Mouse (Mus musculus): ENCODE measurements around the gene Msh3. TPM values are rescaled to one million over a fixed set of nuclear protein-coding genes. Genes with fewer than 3 reads are reported as not detected.
"Not testable (repeated sequence)": the region's sequence is repeated elsewhere in the genome, so short reads cannot be mapped to it uniquely, and the experiment has no call there.

Msh3 gene
- polyA plus RNA-seq, 1 experiment from 2014 or later = 19.0 TPM

- DNase-seq (ENCODE audit: low read depth, low spot score) = no peak
Measured at GRCm38 (mm10) chr13:92222763-92223162, 132.0 kb downstream of the Msh3 start.

GRCm38 (mm10) chr13:92219774-92220173 is 135.0 kb downstream of the Msh3 start:
- in situ Hi-C loops (cut with MboI; ENCODE audit: low pct_unique_long_range_greater_than_20kb) = no loop called here
- ATAC-seq (no peak), DNase-seq (ENCODE audit: low read depth, low spot score) (no peak)
- ChIA-PET CTCF (no interaction called here), POLR2A (no interaction called here)
- no peaks in the 10 kb centered on the region for H3K27me3 ChIP-seq
- TF ChIP-seq CTCF (IDR thresholded peaks at IDR 0.05) = no peak

More at GRCm38 (mm10) chr13:92222763-92223162, 132.0 kb downstream of the Msh3 start:
- CTCF ChIA-PET = interaction anchor here (0.9 kb wide), 1 partner anchor 315 kb away, joined by 3 read pairs; no protein-coding TSS in a partner anchor
- TF ChIP-seq CTCF (IDR thresholded peaks at IDR 0.05) = no peak
- ATAC-seq = no peak
- no peaks in the 10 kb centered on the region for H3K27me3 ChIP-seq
- POLR2A ChIA-PET = no interaction called here
- in situ Hi-C loops (cut with MboI; ENCODE audit: low pct_unique_long_range_greater_than_20kb) = no loop called here

GRCm38 (mm10) chr13:92217216-92217615 is 137.6 kb downstream of the Msh3 start:
- in situ Hi-C loops (cut with MboI; ENCODE audit: low pct_unique_long_range_greater_than_20kb) = no loop called here
- ATAC-seq = no peak
- ChIA-PET POLR2A (no interaction called here), CTCF (interaction anchor here (1.1 kb wide), 1 partner anchor 18 kb away, joined by 3 read pairs; no protein-coding TSS in a partner anchor)
- DNase-seq (ENCODE audit: low read depth, low spot score) = no peak
- H3K27me3 ChIP-seq = no peaks in the 10 kb centered on the region
- no peak for TF ChIP-seq CTCF (IDR thresholded peaks at IDR 0.05)

- CTCF ChIA-PET = no interaction called here
- no peak for ATAC-seq
- POLR2A ChIA-PET = no interaction called here
- no peak for DNase-seq (ENCODE audit: low read depth, low spot score)
- TF ChIP-seq CTCF (IDR thresholded peaks at IDR 0.05) = no peak
- H3K27me3 ChIP-seq = no peaks in the 10 kb centered on the region
- in situ Hi-C loops (cut with MboI; ENCODE audit: low pct_unique_long_range_greater_than_20kb) = no loop called here
Measured at GRCm38 (mm10) chr13:92196860-92197259, 157.9 kb downstream of the Msh3 start.

- CTCF ChIA-PET; H3K27me3 ChIP-seq; in situ Hi-C loops (cut with MboI; ENCODE audit: low pct_unique_long_range_greater_than_20kb); ATAC-seq; DNase-seq (ENCODE audit: low read depth, low spot score): not testable (repeated sequence)
- POLR2A ChIA-PET = interaction anchor here (0.6 kb wide), 1 partner anchor 83 kb away, joined by 4 read pairs; no protein-coding TSS in a partner anchor
Measured at GRCm38 (mm10) chr13:92193806-92194205, 161.0 kb downstream of the Msh3 start.

GRCm38 (mm10) chr13:92172686-92173085 is 182.1 kb downstream of the Msh3 start:
- H3K27me3 ChIP-seq; POLR2A ChIA-PET; in situ Hi-C loops (cut with MboI; ENCODE audit: low pct_unique_long_range_greater_than_20kb); DNase-seq (ENCODE audit: low read depth, low spot score); ATAC-seq: not testable (repeated sequence)
- CTCF ChIA-PET = interaction anchor here (1.5 kb wide), 1 partner anchor 178 kb away, joined by 3 read pairs; no protein-coding TSS in a partner anchor

Other genes starting within 250 kb of the Msh3 start
- gene Rasgrf2, start 223.3 kb downstream of the Msh3 start, polyA plus RNA-seq (2021) = 0.05 TPM
- not detected for gene Gm20379, start 49.0 kb downstream of the Msh3 start, polyA plus RNA-seq (2021)
- 7.8 TPM for gene Dhfr, start 277 bp downstream of the Msh3 start, polyA plus RNA-seq (2021)
- 0.01 TPM for gene Ankrd34b, start 70.9 kb upstream of the Msh3 start, polyA plus RNA-seq (2021)
- 5.5 TPM for gene Fam151b, start 129.0 kb upstream of the Msh3 start, polyA plus RNA-seq (2021)
- gene Zfyve16, start 175.9 kb upstream of the Msh3 start, polyA plus RNA-seq (2021) = 24.9 TPM
- not detected for gene Spz1, start 221.2 kb upstream of the Msh3 start, polyA plus RNA-seq (2021)

Measured in Patski (cell line).